Mouse (Mus musculus) midbrain, embryonic 14.5 days (tissue): ENCODE data around the gene Slc48a1. TPM values are rescaled to one million over a fixed set of nuclear protein-coding genes. Genes with fewer than 3 reads are reported as not detected.

Source experiments
- ATAC-seq: fragments of 200-750 bp; cut with Nextera tagmentation; 2 replicates; pipeline ENCODE4 v1.8.0; 2017; ENCODE audit warnings: moderate number of reproducible peaks, moderate library complexity; ENCODE audit not compliant: low FRiP score, low TSS enrichment
- DNase-seq: peaks from one replicate; pipeline ENCODE4 v3.0.0-alpha.2; 2015
- H3K27ac ChIP-seq: fragments of 300-500 bp; sonication (generic); replicated peaks from 2 replicates; pipeline ENCODE4 v1.5.1; 2014; ENCODE audit warnings: mild to moderate bottlenecking, low read depth, low read length, moderate library complexity
- H3K27me3 ChIP-seq: fragments of 300-500 bp; sonication (generic); 2 replicates; pipeline ENCODE4 v1.6.1; 2014; ENCODE audit warnings: low read length, control low read depth, mixed read lengths; ENCODE audit not compliant: control insufficient read depth, insufficient read depth
- H3K36me3 ChIP-seq: fragments of 300-500 bp; sonication (generic); 2 replicates; pipeline ENCODE4 v1.6.1; 2014; ENCODE audit warnings: low read length, control low read depth; ENCODE audit not compliant: control insufficient read depth, insufficient read depth
- H3K4me1 ChIP-seq: fragments of 300-500 bp; sonication (generic); 2 replicates; pipeline ENCODE4 v1.6.1; 2014; ENCODE audit warnings: mild to moderate bottlenecking, antibody characterized with exemption, low read length, control low read depth; ENCODE audit not compliant: control insufficient read depth, insufficient read depth
- H3K4me2 ChIP-seq: fragments of 300-500 bp; sonication (generic); 2 replicates; pipeline ENCODE4 v1.6.1; 2014; ENCODE audit warnings: mild to moderate bottlenecking, low read length, moderate library complexity
- H3K4me3 ChIP-seq: fragments of 300-500 bp; sonication (generic); replicated peaks from 2 replicates; pipeline ENCODE4 v1.5.1; 2014; ENCODE audit warnings: low read depth, low read length
- H3K9ac ChIP-seq: fragments of 300-500 bp; sonication (generic); replicated peaks from 2 replicates; pipeline ENCODE4 v1.6.1; 2014; ENCODE audit warnings: mild to moderate bottlenecking, low read length, moderate library complexity
- H3K9me3 ChIP-seq: fragments of 300-500 bp; sonication (generic); 2 replicates; pipeline ENCODE4 v1.6.1; 2016; ENCODE audit warnings: low read length, control low read depth, mixed read lengths; ENCODE audit not compliant: control insufficient read depth
- WGBS: fragments of 180-500 bp; shearing (Covaris S2); extraction: QIAGEN DNeasy Blood & Tissue Kit; methylation state at CpG from one replicate; pipeline ENCODE4 v1.1.7; 2014; 5-methylcytosine and 5-hydroxymethylcytosine counted together
- polyA plus RNA-seq: library from polyadenylated mRNA; unstranded; fragments of >200 nt; fragmentation: Nextera tagmentation; extraction: Ambion mirVana; gene quantifications from 2 replicates; pipeline ENCODE4 v1.2.1, GENCODE M21; 2014

Slc48a1 gene
- polyA plus RNA-seq, 1 experiment from 2014 or later: 72.9 TPM

DNA sequence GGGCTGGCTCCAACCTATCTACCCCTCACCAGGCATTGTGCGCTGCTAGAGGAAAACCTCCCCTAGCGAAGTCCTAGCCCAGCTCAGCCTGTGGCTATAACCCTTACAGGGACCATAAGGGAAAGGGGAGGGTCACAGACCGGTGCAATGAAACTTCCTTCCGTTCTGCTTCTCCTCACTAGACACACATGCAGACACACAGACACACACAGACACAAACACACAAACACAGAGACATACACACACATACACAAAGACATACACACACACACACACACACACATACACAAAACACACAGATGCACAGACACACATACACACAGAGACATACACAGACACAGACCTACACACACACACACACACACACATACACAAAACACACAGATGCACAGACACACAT, 35.7 kb upstream of the Slc48a1 start:
- H3K4me3 ChIP-seq: no peak overlapping the region
- H3K36me3 ChIP-seq: no peaks in the 10 kb centered on the region
- WGBS: 43% methylated on average over 4 of the region's 4 CpGs
- H3K9ac ChIP-seq: no peak overlapping the region
- H3K9me3 ChIP-seq: no peaks in the 10 kb centered on the region
- peaks cover 3% of the 10 kb centered on the region; the same call in 1 of the 2 replicates for H3K4me1 ChIP-seq
- H3K27ac ChIP-seq: peak overlapping the region; percentile 14
- ATAC-seq (no peak), DNase-seq (no peak)
- H3K27me3 ChIP-seq: no peaks in the 10 kb centered on the region
- no peak overlapping the region for H3K4me2 ChIP-seq

DNA sequence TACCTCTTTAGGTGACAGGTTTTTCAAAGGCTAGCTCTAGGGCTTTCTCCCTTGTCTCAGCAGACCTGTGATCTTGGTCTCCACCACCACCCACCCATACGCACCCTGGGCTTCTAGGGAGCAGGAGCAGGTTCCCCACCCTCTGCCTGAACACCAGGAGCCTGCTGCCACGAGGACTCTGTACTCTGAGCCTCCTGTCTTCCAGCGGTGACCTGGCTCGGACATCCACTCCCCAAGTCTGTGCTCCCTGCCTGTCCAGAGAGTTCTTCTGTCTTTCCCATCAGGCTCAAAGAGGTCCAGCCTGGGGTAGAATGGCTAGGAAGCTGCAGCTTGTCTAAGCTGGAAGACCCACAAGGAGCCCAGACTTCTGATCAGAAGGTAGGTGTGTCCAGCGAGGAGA, 35.1 kb upstream of the Slc48a1 start:
- no peak for DNase-seq
- no peaks in the 10 kb centered on the region for H3K9me3 ChIP-seq
- 82% methylated on average over 5 of the region's 5 CpGs for WGBS
- H3K9ac ChIP-seq: no peak overlapping the region
- no peaks in the 10 kb centered on the region for H3K27me3 ChIP-seq
- no peaks in the 10 kb centered on the region for H3K36me3 ChIP-seq
- no peak overlapping the region for H3K27ac ChIP-seq
- H3K4me3 ChIP-seq: no peak overlapping the region
- peaks cover 6% of the 10 kb centered on the region; the same call in 1 of the 2 replicates for H3K4me1 ChIP-seq
- no peak for ATAC-seq
- H3K4me2 ChIP-seq: no peak overlapping the region

DNA sequence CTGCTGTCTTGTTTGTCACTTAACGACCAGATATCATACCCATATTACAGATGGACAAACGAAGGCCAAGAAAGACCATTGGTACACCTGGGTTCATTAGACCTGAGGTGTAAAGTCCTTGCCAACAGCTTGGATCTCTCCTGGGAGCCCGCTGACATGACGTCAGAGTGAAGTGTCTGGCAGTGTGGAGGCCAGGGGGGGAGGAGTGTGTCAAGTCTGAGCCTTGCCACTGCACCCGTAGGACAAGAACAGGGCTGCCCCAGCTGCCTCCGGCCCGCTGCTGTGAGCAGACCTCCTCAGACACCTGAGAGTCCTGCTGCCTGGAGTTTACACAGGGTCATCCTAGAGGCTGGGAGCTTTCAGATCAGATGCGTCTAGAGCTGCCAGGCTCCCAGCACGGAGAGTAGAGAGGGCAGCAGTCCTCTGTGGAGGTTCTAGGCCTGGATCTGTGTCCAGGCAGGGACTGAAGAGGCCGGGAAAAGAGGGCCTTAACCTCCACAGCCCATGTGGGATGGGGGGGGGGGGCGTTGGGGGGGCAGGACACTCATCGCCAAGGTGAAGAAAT, 34.3 kb upstream of the Slc48a1 start:
- Histone ChIP-seq H3K36me3 (no peaks in the 10 kb centered on the region), H3K4me2 (no peak overlapping the region), H3K9ac (no peak overlapping the region), H3K27ac (no peak overlapping the region), H3K4me3 (no peak overlapping the region), H3K9me3 (no peaks in the 10 kb centered on the region), H3K4me1 (peaks cover 9% of the 10 kb centered on the region; the same call in 1 of the 2 replicates), H3K27me3 (no peaks in the 10 kb centered on the region)
- DNase-seq (no peak), ATAC-seq (no peak)
- 77% methylated on average over 12 of the region's 12 CpGs for WGBS

DNA sequence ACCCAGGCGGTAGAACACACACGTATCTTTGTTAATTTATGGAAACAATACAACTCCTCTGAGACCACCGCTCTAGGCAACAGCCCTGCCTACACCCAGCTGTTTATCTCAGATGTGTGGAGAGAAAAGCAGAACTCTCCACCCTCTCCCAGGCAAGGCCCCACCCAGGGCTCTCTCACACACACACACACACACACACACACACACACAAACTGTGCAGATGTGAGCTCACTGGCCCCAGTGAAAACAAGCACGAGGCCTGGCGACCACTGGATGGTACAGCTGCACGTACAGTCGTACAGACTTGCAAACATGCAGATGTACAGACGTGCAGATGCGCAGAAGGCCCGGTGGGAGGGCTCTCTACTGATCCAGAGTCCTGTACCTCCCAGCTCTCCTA, 33.4 kb upstream of the Slc48a1 start:
- DNase-seq: peak; percentile 44
- Histone ChIP-seq H3K4me3 (no peak overlapping the region), H3K4me1 (peaks cover 10% of the 10 kb centered on the region; the same call in 1 of the 2 replicates), H3K9me3 (no peaks in the 10 kb centered on the region), H3K9ac (no peak overlapping the region), H3K27ac (no peak overlapping the region), H3K27me3 (no peaks in the 10 kb centered on the region), H3K4me2 (no peak overlapping the region), H3K36me3 (no peaks in the 10 kb centered on the region)
- no peak for ATAC-seq
- 63% methylated on average over 10 of the region's 10 CpGs for WGBS

DNA sequence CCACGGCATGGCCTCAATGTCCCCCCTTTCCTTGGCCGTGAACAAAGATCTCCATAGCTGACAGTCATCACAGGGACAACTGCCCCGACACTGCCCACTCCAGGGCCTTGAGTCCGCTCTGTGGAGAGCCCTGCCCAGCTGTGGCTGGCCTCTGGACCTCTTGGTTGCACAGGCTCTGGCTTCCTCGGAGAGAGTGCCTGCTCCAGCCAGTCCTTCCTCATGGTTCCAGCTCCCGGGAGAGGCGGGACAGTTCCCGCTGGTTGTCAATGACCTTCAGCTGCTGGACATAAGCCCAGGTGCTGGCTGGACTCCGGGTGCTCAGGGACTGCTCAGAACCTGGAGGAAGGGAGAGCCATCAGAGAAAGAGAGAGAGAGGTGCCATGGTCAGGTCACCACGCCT, 33.0 kb upstream of the Slc48a1 start:
- Histone ChIP-seq H3K9ac (no peak overlapping the region), H3K4me3 (no peak overlapping the region), H3K27ac (no peak overlapping the region), H3K27me3 (no peaks in the 10 kb centered on the region), H3K4me2 (no peak overlapping the region), H3K4me1 (peaks cover 14% of the 10 kb centered on the region), H3K36me3 (no peaks in the 10 kb centered on the region), H3K9me3 (no peaks in the 10 kb centered on the region)
- ATAC-seq (no peak), DNase-seq (no peak)
- WGBS: 71% methylated on average over 10 of the region's 10 CpGs

DNA sequence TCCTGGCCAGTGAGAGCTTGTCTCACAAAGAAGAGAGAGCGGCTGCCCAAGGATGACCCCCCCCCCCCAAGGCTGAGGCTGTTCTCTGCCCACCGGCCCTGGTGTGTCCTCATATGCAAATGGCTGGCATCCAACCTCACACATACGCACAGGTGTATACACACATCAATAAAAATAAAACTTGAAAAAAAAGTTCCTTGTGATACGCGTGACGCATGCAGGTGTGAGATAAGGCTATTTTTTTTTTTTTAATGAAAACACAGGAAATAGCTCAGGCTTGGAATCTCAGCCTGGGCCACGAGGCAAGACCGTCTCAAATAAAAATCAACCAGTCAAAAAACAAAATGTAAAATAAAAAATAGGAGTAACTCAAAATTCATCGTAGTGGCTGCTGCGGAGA, 32.0 kb upstream of the Slc48a1 start:
- Histone ChIP-seq H3K9ac (no peak overlapping the region), H3K9me3 (no peaks in the 10 kb centered on the region), H3K27ac (no peak overlapping the region), H3K27me3 (no peaks in the 10 kb centered on the region), H3K4me2 (no peak overlapping the region), H3K4me3 (no peak overlapping the region), H3K4me1 (peaks cover 19% of the 10 kb centered on the region), H3K36me3 (no peaks in the 10 kb centered on the region)
- ATAC-seq (no peak), DNase-seq (no peak)
- 92% methylated on average over 10 of the region's 10 CpGs for WGBS

DNA sequence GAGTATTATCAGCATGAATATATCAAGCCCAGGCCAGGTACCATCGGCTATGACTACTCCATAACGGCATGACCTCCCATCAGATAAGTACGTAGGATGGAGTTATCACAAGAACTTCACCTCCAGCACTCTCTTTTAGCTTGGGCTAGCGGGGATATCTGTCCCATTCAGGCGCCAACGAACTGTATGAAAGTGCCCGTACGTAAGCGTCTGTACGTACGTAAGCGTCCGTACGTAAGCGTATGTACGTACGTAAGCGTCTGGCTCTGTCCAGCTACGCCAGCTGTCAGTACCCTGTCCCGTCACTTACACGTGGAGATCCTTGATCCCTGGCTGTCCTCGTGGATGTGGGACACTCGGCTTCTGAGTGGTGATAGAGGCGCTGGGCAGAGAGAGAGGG, 31.6 kb upstream of the Slc48a1 start:
- DNase-seq (no peak), ATAC-seq (no peak)
- Histone ChIP-seq H3K4me2 (no peak overlapping the region), H3K27ac (no peak overlapping the region), H3K27me3 (no peaks in the 10 kb centered on the region), H3K9me3 (no peaks in the 10 kb centered on the region), H3K36me3 (no peaks in the 10 kb centered on the region), H3K9ac (no peak overlapping the region), H3K4me3 (no peak overlapping the region), H3K4me1 (peaks cover 19% of the 10 kb centered on the region)
- WGBS: 94% methylated on average over 24 of the region's 24 CpGs

DNA sequence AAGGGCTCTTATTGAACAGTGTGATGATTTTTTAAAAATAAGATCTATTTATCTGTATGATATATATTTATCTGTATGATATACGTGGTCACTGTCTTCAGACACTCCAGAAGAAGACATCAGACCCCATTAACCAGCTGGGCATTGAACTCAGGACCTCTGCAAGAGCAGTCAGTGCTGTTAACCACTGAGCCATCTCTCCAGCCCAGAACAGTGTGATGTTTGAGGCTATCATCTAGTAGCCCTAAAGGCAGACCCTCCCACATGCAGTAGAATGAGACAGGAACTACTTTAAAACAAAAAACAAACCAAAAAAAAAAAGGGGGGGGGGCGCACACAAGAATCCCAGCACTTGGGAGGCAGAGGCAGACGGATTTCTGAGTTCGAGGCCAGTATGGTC, 30.8 kb upstream of the Slc48a1 start:
- DNase-seq (no peak), ATAC-seq (no peak)
- Histone ChIP-seq H3K4me3 (no peak overlapping the region), H3K36me3 (no peaks in the 10 kb centered on the region), H3K27me3 (no peaks in the 10 kb centered on the region), H3K9ac (no peak overlapping the region), H3K4me1 (peaks cover 19% of the 10 kb centered on the region), H3K27ac (no peak overlapping the region), H3K4me2 (no peak overlapping the region), H3K9me3 (no peaks in the 10 kb centered on the region)
- 88% methylated on average over 4 of the region's 4 CpGs for WGBS

DNA sequence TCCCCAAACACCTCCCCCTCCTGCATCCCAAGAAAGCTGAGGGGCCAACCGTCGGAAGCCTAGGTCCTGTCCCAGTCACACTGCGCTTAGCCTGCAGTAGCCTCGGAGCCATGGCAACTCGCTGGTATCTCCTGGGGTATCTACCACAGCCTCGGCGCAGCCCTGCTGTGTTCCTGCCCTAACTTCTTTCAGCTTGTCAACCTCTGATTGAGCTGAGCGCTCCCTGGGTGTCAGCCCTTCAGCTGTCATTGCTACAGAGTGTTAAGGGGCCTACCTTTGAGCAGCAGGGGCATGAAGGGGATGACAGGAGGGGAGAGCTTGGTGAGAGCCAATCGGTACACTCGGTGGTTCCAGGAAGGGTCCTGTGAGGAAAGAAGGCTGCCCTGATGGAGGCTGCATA, 30.0 kb upstream of the Slc48a1 start:
- ATAC-seq (no peak), DNase-seq (no peak)
- Histone ChIP-seq H3K4me3 (no peak overlapping the region), H3K9ac (no peak overlapping the region), H3K9me3 (no peaks in the 10 kb centered on the region), H3K4me1 (peaks cover 19% of the 10 kb centered on the region), H3K27me3 (no peaks in the 10 kb centered on the region), H3K36me3 (no peaks in the 10 kb centered on the region), H3K27ac (no peak overlapping the region), H3K4me2 (no peak overlapping the region)
- WGBS: 12% methylated on average over 10 of the region's 10 CpGs
